Mouse (Mus musculus): ENCODE data around the gene Neurod4.

DNA sequence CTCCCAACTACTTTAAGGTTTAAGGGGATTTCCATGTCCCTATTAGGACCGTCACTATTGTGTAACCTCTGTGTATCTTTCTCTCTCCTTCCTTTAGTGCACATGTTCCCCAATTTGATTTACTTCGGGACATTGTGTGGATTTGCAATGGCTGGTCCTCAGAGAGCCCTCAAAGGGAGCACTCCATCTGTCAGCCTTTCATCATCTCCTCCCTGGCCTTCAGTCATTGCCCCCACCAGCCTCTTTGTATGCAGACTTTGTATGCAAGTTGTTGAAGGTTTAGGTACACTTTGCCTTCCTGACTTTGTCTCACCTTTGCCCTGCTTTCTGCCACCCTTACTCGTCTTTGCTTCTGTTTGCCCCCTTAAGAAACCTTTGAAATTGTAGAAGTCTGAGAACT lies 8.0 kb upstream of the Neurod4 start:
- no peak for TF ChIP-seq CTCF (conservative IDR thresholded peaks at IDR 0.05; ENCODE audit: low read length)
- TF ChIP-seq POU5F1 (IDR thresholded peaks at IDR 0.05; ENCODE audit: borderline replicate concordance, low read length) = no peak
- TF ChIP-seq NANOG (IDR thresholded peaks at IDR 0.05; ENCODE audit: borderline replicate concordance, low read length) = no peak

Data from E14TG2a.4 (cell line).